9 mouse cellular contexts compared by ENCODE assay signal in the genomic region with DNA sequence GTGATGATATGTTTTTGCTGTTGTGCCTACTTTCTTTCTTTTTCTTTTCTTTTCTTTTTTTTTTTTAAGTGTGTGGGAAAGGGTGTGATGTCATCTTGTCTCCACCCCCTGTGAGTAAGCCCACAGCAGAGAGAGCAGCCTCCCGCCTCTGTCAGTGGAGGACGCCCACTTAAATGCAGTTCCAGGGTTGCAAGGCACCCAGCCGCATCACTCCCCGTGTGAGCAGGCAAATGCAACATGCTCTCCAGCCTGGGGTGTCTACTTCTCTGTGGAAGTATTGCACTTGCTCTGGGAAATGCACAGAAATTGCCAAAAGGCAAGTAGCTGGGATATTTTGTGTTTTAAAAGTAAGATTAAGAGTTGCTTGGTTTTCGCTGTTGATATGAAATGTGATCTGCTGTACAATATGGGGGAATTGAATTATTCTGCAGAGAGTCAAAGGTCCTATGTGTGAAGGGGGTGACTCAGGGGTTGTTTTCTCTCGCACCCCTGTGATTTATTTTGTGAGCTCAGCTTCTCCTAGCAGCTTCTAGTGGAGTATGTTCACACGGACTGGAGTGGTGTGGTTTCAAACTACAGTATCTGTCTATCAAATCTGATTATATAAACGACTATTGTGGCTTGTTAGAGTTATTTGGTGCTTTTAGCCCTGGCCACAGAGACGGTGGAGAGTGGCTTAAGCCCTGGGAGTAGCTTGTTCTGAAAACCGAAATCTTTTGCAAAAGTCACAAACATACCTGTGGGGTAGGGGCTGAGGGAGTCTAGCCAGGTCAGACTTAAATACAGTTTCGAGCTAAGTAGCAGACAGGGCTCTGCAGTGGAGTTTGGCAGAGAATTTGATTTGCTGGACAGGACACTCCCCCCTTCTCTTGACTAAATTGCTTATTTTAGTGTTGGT. TPM values are rescaled to one million over a fixed set of nuclear protein-coding genes. Genes with fewer than 3 reads are reported as not detected.
DNase-seq lines count a peak whose midpoint lies in the region; ATAC-seq and TF ChIP-seq lines count a peak whose summit lies in the region.
"Had no signal": no experiment of that assay in that cellular context is flagged by ENCODE, and none has a peak within 500 bp of the region (broad histone marks: within the 10 kb centered on the region; RNA-seq: fewer than 3 reads in every experiment).

A gene (plus strand): TSS at position 202 of the 898 bp plus-strand sequence.

- H3K4me1 ChIP-seq in forebrain, postnatal 0 days (ENCODE audit: insufficient read depth), result no peaks in the 10 kb centered on the region
- no peaks in the 10 kb centered on the region for H3K4me1 ChIP-seq in forebrain, embryonic 15.5 days
- peaks cover 13% of the 10 kb centered on the region for H3K4me1 ChIP-seq in embryonic facial prominence, embryonic 10.5 days
- no peaks in the 10 kb centered on the region; a peak in 1 of 4 replicates for H3K4me1 ChIP-seq in heart, embryonic 14.5 days (ENCODE audit: control insufficient read depth in 2 of 2, insufficient read depth in 2 of 2, low read length in 2 of 2)

- H3K27ac ChIP-seq in forebrain, postnatal 0 days (ENCODE audit: low read depth, low read length), result no peak within 1 kb of the TSS
- H3K27ac ChIP-seq in forebrain, embryonic 15.5 days (replicated peaks), result no peak within 1 kb of the TSS
- no peak within 1 kb of the TSS for H3K27ac ChIP-seq in embryonic facial prominence, embryonic 10.5 days (replicated peaks)
- H3K27ac ChIP-seq in heart, embryonic 14.5 days (replicated peaks in 1 of 2; ENCODE audit: control insufficient read depth in 1 of 2, insufficient read depth in 1 of 2, low read depth in 2 of 2, low read length in 2 of 2), result no peak within 1 kb of the TSS

- no peaks in the 10 kb centered on the region for H3K27me3 ChIP-seq in forebrain, postnatal 0 days (ENCODE audit: insufficient read depth, low read length)
- no peaks in the 10 kb centered on the region for H3K27me3 ChIP-seq in forebrain, embryonic 15.5 days
- H3K27me3 ChIP-seq in embryonic facial prominence, embryonic 10.5 days (replicated peaks; ENCODE audit: low read depth, poor library complexity, severe bottlenecking), result no peaks in the 10 kb centered on the region
- no peaks in the 10 kb centered on the region for H3K27me3 ChIP-seq in heart, embryonic 14.5 days (ENCODE audit: control insufficient read depth, insufficient read depth, low read length)

- H3K4me2 ChIP-seq in forebrain, postnatal 0 days (ENCODE audit: low read depth), result no peak within 1 kb of the TSS
- no peak within 1 kb of the TSS for H3K4me2 ChIP-seq in forebrain, embryonic 15.5 days (replicated peaks)
- H3K4me2 ChIP-seq in heart, embryonic 14.5 days (ENCODE audit: low read length), result peak within 1 kb of the TSS; percentile 52

- no peak within 1 kb of the TSS for H3K9ac ChIP-seq in forebrain, postnatal 0 days
- H3K9ac ChIP-seq in forebrain, embryonic 15.5 days (replicated peaks), result no peak within 1 kb of the TSS
- peak within 1 kb of the TSS; percentile 35; the same call in 1 of the 2 replicates for H3K9ac ChIP-seq in heart, embryonic 14.5 days (ENCODE audit: low read length)

- WGBS in forebrain, postnatal 0 days, result 52% methylated on average over 11 of the region's 11 CpGs
- 56% methylated on average over 11 of the region's 11 CpGs for WGBS in forebrain, embryonic 15.5 days
- 58% methylated on average over 11 of the region's 11 CpGs for WGBS in embryonic facial prominence, embryonic 10.5 days
- 48% methylated on average over 11 of the region's 11 CpGs for WGBS in heart, embryonic 14.5 days

- TF ChIP-seq CTCF in forebrain, postnatal 0 days (IDR thresholded peaks at IDR 0.05; ENCODE audit: low read depth), result no peak

- peak; percentile 74 for ATAC-seq in forebrain, postnatal 0 days
- no peak for ATAC-seq in forebrain, embryonic 15.5 days (replicated peaks)
- ATAC-seq in heart, embryonic 14.5 days (ENCODE audit: insufficient number of reproducible peaks, insufficient read depth, low FRiP score, low read depth), result no peak

- H3K9me3 ChIP-seq in forebrain, postnatal 0 days (ENCODE audit: low read length), result no peaks in the 10 kb centered on the region
- no peaks in the 10 kb centered on the region for H3K9me3 ChIP-seq in forebrain, embryonic 15.5 days
- no peaks in the 10 kb centered on the region for H3K9me3 ChIP-seq in embryonic facial prominence, embryonic 10.5 days
- H3K9me3 ChIP-seq in heart, embryonic 14.5 days (ENCODE audit: control insufficient read depth, low read length), result no peaks in the 10 kb centered on the region

- DNase-seq in forebrain, postnatal 0 days, result peak; percentile 4
- DNase-seq in embryonic facial prominence, embryonic 10.5 days (ENCODE audit: low spot score), result no peak
- DNase-seq in left cerebral cortex, adult 18-20 months (ENCODE audit: low spot score in 2 of 2), result peak; percentile 49 to 57
- DNase-seq in lung, postnatal 4 days, result peak; percentile 44 to 71
- peak; percentile 22 for DNase-seq in testis, postnatal 14 days (ENCODE audit: low spot score)
- no peak for DNase-seq in spleen, adult 18-20 months

- H3K36me3 ChIP-seq in forebrain, postnatal 0 days (ENCODE audit: insufficient read depth), result no peaks in the 10 kb centered on the region
- no peaks in the 10 kb centered on the region for H3K36me3 ChIP-seq in forebrain, embryonic 15.5 days
- H3K36me3 ChIP-seq in embryonic facial prominence, embryonic 10.5 days (replicated peaks), result no peaks in the 10 kb centered on the region
- no peaks in the 10 kb centered on the region for H3K36me3 ChIP-seq in heart, embryonic 14.5 days (ENCODE audit: control insufficient read depth, insufficient read depth, low read length)

- no peak within 1 kb of the TSS for H3K4me3 ChIP-seq in forebrain, postnatal 0 days (ENCODE audit: low read depth, low read length)
- no peak within 1 kb of the TSS for H3K4me3 ChIP-seq in forebrain, embryonic 15.5 days
- peak within 1 kb of the TSS; percentile 13; the same call in 1 of the 2 replicates for H3K4me3 ChIP-seq in embryonic facial prominence, embryonic 10.5 days
- H3K4me3 ChIP-seq in heart, embryonic 14.5 days (ENCODE audit: control insufficient read depth in 1 of 2, insufficient read depth in 1 of 2, low read depth in 1 of 2, low read length in 2 of 2), result peak within 1 kb of the TSS; percentile 32; a peak in 3 of 4 replicates
- H3K4me3 ChIP-seq: erythroblast, embryonic 14.5 days had no signal

RNA-seq across cellular contexts. Expression of the gene that starts here (rescaled TPM):
- 0.54 and 1.2 TPM in 2 replicates for total RNA-seq in forebrain, postnatal 0 days (2014; rRNA removed)
- 0.54 and 0.64 TPM in 2 replicates for polyA plus RNA-seq in forebrain, postnatal 0 days (2015; fragmentation: Nextera tagmentation; extraction: Ambion mirVana)
- 0.18 and 0.22 TPM in 2 replicates for polyA plus RNA-seq in forebrain, embryonic 15.5 days (2015; fragmentation: Nextera tagmentation; extraction: Ambion mirVana)
- polyA plus RNA-seq in embryonic facial prominence, embryonic 10.5 days (2016; fragmentation: Nextera tagmentation; extraction: Ambion mirVana), result 0.35 TPM in 2 replicates
- 4.4 and 4.7 TPM in 2 replicates for polyA plus RNA-seq in heart, embryonic 14.5 days (2014; fragmentation: Nextera tagmentation; extraction: Ambion mirVana)
- 10 to 100 TPM; 10.9 to 14.7 TPM for total RNA-seq in left cerebral cortex, adult 18-20 months (2021)
- polyA plus RNA-seq: erythroblast, embryonic 14.5 days had no signal

Comparison
In these comparisons a context has a peak if more than half of its experiments do, and no peak if none do; other contexts are left out.
1. DNase-seq: peak in forebrain, postnatal 0 days (single experiment), left cerebral cortex, adult 18-20 months (2 of 2), lung, postnatal 4 days (2 of 2) and testis, postnatal 14 days (single experiment); none in embryonic facial prominence, embryonic 10.5 days (single experiment) and spleen, adult 18-20 months (0 of 2).
2. H3K4me3 ChIP-seq: peak in embryonic facial prominence, embryonic 10.5 days (single experiment) and heart, embryonic 14.5 days (2 of 2); none in forebrain, postnatal 0 days (single experiment) and forebrain, embryonic 15.5 days (single experiment).